Mouse (Mus musculus): ENCODE measurements around the gene 5430419D17Rik.
A peak's percentile ranks its signal among the peaks of the same experiment; 100 is the strongest.

5430419D17Rik gene

DNA sequence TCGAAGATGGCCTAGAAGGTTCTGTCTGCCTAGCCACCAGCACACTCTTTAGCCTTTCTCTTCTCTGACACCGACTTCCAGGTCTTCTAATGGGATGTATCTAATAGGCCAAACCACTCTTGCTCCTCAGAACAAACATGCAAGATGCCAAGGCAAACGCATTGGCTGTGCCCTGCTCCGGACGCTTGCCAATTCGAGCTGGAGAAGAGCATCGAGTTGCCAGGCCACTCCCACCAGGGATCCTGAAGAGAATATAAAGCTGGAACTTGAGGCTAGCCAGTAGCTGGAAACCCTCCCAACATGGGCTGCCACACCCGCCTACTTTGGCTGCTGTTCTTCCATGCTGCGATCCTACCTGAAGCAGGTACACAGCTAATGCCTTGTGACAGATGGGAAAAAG, at the start of gene 5430419D17Rik:
Gene 5430419D17Rik (plus strand): TSS at position 282 of the 400 bp plus-strand sequence.
- no peak for DNase-seq (ENCODE audit: extremely low spot score, low read depth, low spot score)

DNA sequence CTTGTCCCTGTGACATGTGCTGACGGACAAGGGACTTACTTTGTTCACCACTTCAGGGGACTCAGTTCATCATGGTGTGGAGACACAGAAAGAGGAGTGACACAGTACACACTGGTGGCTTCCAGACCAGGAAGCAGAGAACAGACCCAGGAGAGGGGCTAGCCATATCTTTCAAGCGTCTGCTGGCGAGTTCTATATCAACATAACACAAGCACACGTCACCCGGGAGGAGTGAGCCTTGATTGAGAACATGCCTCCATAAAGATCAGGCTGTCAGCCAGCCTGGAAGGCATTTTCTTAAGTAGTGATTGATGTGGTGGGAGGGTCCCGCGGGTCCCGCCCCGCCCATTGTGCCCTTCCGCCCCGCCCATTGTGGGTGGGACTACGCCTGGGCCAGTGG, 44.2 kb upstream of the 5430419D17Rik start:
- DNase-seq (ENCODE audit: extremely low spot score, low read depth, low spot score), result no peak

DNA sequence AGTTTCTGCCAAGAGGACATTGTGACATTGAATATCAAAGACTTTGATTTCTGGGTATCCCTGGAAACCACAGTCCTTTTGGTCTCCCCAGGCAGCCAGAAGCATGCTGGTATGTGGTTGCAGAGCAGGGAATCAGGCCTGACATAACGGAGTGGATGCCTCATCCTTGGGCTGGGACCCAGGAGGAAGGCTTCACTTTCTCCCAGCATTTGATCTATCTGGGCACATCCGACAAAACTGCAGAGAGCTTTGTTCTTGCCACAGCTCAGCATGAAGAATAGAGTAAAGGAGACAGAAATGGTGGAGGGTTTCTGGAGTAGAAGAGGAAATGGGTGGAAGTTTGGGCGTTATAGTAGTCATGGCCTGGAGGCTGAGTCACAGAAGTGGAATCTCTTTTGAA, 41.0 kb upstream of the 5430419D17Rik start:
- no peak for DNase-seq (ENCODE audit: extremely low spot score, low read depth, low spot score)

DNA sequence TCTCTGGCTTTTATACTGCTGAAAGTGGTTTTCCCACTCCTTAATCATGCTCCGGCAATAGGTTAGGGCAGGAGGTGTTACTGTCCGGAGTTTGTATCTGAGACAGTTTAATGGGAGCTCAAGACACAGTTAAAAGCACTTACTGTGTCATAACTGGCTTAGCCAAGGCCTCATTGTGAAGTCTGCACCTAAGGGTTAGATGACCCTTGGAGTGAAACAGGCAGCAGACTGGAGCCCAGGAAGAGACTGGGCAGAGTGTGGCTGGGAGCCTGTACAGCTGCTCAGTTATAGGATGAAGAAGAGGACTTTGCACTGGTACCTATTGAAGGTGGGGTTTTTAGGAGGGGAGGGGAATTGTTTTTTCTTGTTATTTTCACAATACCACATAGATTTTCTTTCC, 28.0 kb upstream of the 5430419D17Rik start, which contains the start of gene 4933402N03Rik:
Gene 4933402N03Rik (minus strand): TSS at position 101 of the 400 bp plus-strand sequence.
- DNase-seq (ENCODE audit: extremely low spot score, low read depth, low spot score), result no peak

DNA sequence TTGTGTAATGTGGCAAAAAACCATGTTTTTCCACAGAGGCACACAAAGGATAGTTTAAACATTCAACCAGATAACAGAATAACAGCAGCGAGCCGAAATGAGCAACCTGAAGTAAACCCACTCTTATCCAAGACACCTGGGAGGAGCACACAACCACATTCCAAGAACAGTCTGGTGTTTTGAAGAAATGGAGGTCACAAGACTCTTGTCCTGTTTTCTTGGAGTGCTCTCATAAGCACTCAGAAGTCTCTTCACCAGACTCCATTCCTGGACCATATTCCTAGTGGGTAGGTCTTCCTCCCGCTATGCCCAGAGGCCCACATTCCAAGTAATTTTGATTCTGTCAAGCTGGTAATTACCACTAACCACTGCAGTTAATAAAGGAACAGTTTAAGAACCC, 24.0 kb upstream of the 5430419D17Rik start:
- no peak for DNase-seq (ENCODE audit: extremely low spot score, low read depth, low spot score)

DNA sequence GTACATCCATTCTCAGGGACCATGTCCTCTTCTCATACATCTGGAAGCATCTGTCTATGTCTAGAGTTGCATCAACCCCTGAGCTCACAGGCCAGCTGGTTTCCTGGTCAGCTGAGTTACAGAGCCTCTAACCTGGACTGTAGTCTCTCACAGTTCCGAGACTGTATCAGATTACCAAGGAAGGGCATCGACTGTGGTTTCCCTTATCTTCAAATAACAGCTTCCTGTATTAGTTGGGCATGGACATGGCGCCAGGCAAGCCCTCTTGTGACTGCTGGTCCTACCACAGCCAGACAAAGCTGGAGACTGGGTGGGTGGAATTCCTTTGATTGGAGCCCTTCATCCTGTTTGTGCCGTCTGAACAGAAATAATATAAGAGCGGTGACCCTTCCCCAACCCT, 21.2 kb upstream of the 5430419D17Rik start:
- DNase-seq (ENCODE audit: extremely low spot score, low read depth, low spot score), result no peak

DNA sequence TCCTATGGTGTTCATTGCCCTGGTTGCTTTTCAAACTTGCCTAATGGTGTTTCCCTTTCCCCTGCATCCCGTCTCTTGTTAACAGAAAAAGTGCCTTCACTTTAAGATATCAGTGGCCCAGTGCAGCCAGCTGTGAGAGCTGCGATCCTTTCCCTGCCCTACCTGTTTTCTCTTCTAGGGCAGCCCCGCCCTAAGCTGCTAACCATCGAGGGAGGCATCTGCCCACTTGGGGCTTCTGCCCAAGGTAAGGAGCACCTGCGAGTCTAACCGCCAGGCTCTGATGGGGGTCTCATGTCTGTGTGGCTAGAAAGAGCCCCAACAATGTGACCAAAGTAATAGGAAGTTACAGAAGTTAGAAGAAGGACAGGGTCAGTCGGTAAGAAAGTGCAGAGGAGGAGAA, 12.0 kb upstream of the 5430419D17Rik start:
- DNase-seq (ENCODE audit: extremely low spot score, low read depth, low spot score), result no peak

DNA sequence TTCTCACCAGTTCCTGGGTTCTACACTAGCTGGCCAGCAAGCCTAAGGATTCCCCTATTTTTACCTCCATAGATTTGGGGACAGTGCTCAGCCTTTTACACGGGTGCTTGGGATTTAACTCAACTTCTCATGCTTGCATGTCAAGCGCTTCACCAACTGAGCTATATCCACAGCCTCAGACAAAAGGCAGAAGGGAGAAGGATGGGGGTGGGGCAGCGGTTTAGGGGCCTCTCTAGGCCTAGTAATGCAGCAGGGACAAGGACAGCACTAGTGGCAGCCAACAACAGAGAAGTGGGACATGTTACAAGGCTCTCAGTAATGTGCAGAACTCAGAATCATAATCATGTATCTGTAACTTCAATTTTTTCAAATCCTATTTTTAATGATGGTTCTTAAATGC, 6.4 kb upstream of the 5430419D17Rik start:
- DNase-seq (ENCODE audit: extremely low spot score, low read depth, low spot score), result no peak

DNA sequence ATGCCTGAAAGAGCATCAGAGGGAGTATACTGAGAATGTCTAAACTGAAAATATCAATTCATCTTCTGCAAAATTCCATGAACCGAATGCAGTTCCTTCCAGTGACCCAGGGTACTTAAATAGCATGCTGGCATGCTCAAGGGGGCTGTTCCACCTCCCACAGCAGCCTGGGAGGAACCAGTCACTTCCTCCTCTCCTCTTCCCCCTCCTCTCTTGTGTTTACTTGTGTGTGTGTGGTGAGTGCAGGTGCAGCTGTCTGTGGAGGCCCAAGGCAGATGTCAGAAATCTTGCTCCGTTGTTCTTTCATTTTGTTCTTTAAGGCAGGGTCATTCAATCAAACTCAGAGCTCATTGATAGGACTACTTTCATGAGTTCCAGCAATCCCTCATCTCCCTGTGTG, 5.1 kb upstream of the 5430419D17Rik start:
- DNase-seq (ENCODE audit: extremely low spot score, low read depth, low spot score), result no peak

DNA sequence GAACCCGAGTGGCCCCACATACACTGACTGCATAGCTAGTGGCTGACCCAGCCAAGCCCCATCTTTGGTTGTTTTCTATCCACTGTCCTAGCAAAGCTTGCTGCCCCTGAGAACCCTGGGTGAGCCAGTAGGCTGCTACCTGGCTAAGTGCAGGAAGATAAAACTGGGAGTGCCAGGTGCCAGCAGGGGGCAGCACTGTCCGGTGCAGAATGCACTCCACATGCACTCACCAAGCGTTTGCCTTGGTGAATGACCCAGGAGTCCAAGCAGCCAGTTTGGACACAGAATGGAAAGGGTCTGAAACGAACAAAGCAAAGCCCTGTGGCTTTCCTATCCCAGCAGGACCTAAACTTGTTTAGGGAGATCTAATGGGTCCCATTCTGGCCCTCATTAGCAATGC, 8.5 kb downstream of the 5430419D17Rik start:
- no peak for DNase-seq (ENCODE audit: extremely low spot score, low read depth, low spot score)

DNA sequence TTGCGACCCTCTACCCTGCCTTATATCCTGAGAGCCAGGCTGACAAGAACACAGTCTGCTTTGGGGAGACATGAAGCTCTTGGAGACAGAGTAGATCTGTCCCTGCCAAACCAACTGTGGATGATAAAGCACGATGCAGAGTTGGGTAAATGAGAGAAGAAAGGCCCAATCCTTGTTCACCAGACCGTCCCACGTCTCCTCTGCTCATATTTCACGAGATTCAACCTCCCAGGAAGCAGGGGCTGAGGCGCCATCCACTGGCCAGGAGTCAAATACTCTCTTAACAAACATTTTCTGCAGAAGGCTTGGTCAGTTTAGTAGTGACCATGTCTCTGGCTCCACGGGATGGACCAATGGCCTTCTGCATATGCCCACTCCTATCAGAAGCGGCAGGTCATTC, 10.1 kb downstream of the 5430419D17Rik start:
- no peak for DNase-seq (ENCODE audit: extremely low spot score, low read depth, low spot score)

DNA sequence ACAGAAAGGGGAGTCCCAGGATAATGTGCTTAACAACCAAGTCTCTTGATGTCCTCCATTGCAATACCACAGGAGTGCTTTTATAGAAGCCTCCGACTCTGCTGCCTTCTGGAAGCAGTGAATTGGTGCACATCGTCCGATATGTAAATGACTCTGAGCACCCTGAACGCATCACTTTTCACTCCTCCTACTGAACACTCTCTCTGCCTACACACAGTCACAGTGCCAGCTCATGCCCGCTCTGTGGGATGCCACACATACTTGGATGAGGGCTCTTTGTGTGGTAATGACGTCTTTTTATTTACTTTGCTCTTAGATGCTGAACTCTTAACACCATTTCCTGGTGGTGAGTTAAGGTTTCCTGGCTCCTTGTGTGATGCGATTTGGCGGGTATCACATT, 12.8 kb downstream of the 5430419D17Rik start:
- DNase-seq (ENCODE audit: extremely low spot score, low read depth, low spot score), result no peak

DNA sequence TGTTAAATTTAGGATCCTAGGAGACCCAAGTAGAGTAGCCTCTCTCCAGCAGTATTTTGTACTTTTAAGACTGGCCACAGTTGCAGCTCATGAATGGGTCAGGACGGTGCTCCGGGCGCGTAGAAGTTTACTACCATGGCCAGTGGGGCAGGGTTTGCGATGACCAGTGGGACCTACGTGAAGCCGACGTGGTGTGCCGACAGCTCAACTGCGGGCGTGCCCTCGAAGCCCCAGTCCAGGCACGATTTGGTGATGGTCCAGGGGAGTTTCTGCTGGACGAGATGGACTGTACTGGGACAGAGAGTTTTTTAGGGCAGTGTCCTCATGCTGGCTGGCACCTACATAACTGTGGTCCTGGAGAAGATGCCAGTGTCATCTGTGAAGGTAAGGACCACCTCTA, 13.8 kb downstream of the 5430419D17Rik start:
- no peak for DNase-seq (ENCODE audit: extremely low spot score, low read depth, low spot score)

DNA sequence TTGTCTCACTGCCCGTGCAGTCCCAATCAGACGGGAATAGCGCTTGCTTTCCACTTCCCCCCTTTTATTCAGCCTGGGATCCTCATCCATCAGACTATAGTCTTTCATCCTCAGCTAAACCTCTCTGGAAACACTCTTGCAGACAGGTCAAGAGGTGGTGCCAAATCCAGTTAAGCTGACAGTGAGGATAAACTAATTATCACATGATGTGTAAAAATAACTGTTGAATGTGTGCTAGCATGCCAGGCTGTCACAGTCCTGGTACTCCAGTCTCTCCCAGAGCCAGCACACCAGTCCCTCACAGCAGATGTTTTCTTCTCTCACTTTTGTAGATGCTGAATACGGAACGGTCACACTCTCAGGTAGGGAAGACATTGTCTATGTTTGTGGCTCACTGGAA, 48.9 kb downstream of the 5430419D17Rik start:
- no peak for DNase-seq (ENCODE audit: extremely low spot score, low read depth, low spot score)

DNA sequence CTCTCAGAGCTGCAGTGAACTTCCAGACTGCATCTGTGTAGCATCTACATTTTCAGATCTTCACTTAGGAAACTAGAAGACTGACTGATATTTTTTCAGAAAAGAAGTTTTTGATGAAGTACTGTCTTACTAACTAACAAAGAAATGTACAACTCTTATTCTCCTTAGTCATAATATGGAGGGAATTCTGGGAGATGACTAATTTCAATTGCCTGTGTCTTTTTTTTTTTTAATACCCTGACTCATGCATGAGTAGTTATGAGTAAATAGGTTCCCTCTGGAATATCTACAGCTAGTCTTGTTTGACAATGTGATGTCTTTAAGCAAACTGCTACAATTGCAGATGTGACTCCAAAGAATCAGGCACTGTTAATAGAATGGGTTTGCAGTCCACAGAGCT, 61.9 kb downstream of the 5430419D17Rik start:
- no peak for DNase-seq (ENCODE audit: extremely low spot score, low read depth, low spot score)

DNA sequence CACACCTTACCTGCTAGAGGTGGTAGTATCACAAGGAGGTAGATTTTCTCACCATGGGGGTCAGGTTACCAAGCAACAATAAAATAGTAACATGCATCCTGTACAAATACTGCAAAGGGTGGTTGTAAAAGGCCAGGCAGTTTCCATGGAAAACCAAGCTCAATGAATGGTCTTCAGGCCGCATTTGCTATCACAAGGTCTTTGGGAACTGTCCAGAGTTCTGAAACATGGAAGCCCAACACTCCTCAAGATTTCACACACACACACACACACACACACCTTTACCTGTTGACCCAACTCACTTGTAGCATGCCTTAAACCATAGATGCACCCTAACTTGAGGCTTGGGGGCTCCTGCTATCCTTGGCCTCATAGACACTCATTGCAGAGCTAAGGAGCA, 70.8 kb downstream of the 5430419D17Rik start:
- peak; percentile 26 for DNase-seq (ENCODE audit: extremely low spot score, low read depth, low spot score)

DNA sequence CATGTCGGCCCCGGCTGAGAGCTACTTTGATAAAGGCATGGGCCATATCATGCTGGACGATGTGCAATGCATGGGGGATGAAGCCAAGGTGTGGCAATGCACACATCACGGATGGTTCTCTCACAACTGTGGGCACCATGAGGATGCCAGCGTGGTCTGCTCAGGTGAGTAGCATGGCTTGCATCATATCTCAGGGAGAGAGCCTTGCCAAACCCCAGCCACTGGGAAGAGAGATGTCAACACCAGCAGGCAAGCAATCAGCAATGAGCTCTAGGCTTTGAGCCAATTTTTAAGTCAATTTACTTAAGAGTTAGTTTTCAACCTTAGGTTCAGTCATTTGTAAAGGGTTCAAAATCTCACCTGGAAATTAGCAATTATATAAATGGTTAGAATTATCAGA, 82.6 kb downstream of the 5430419D17Rik start:
- DNase-seq (ENCODE audit: extremely low spot score, low read depth, low spot score), result no peak

DNA sequence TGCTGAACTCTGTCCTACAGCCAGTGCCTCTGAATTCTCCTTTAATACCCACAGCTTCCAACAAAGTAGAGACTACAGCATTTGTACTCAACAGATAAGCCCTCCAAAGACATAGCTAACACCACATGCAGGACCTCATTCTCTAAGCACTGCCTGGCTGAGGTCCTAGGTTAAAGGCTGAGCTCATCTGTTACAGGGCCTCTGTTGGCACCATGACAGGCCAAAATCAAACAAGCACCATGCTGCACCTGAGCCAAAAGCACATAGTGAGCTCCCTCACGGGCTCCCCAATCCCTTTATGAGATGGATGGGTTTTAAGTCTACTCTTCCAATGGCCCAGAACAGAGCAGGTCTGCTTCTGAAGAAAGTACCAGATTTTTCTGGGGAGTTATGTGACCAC, 83.1 kb downstream of the 5430419D17Rik start:
- DNase-seq (ENCODE audit: extremely low spot score, low read depth, low spot score), result no peak

DNA sequence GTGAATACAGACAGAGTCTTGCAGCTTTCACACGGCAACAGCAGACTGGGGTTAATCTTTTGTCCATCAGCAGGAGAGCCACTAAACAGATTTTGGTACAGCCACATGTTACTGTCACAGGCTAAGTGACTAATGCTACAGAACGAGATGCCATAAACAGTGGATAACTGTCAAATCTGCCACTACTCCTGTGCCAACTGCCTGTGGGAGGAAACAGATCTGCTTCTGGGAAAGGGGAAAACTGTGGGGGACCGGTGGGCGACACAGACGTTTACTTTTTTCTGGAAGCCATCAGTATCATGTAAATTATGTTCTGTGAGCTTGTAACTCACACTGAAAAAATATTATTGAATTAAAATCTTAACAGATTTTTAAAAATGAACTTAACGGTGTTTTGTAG, 86.7 kb downstream of the 5430419D17Rik start:
- no peak for DNase-seq (ENCODE audit: extremely low spot score, low read depth, low spot score)

DNA sequence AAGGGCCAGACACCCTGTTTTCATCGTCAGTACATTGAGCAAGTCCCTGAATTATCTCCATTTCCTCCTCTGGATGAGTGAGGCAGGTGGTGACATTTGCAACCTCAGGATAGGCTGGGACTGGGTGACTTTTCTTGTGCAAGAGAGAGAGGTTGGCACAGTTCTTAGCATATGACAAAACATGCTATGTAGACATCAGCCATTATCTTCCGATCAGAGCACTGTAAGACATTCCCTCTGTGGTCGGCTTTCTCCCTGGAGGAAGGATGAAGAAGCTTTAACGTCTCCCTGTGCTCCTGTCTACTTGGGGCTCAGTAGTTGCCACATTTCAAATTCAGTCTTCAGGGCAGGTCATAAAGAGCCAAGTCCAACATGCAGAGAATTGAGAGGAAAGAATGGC, 90.0 kb downstream of the 5430419D17Rik start:
- no peak for DNase-seq (ENCODE audit: extremely low spot score, low read depth, low spot score)

DNA sequence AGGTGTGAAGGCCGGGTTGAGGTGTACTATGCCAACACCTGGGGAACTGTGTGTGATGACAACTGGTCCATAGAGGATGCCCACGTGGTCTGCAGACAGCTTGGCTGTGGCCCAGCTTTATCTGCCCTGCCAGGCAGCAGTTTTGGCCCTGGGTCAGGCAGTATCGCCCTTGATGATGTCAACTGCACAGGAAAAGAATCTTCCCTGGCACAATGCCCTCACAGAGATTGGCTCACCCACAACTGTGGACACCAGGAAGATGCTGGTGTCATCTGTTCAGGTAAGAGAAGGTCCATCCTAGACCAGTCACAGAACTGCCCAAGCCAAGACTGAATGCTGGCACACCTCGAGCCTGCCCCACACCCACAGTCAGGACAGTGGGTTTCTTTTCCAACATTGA, 91.6 kb downstream of the 5430419D17Rik start:
- DNase-seq (ENCODE audit: extremely low spot score, low read depth, low spot score), result no peak

DNA sequence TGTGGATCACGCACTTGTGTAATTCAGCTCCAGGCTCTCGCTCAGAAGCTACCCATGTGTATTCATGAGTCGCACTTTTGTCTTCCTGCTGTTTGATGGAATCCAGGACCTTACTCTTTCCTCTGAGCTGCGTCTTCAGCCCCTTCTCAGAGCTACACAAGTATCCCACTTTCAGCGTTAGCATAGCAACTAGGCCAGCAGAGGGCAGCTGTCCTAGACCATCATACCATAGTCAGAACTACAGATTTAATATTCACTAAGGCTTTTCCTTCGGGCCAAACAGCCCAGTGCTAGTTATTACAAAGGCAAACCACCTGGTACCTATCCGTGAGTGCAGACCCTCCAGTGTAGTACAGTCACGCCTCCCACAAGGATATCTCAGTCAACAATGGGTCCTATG, 122.9 kb downstream of the 5430419D17Rik start:
- DNase-seq (ENCODE audit: extremely low spot score, low read depth, low spot score), result no peak

DNA sequence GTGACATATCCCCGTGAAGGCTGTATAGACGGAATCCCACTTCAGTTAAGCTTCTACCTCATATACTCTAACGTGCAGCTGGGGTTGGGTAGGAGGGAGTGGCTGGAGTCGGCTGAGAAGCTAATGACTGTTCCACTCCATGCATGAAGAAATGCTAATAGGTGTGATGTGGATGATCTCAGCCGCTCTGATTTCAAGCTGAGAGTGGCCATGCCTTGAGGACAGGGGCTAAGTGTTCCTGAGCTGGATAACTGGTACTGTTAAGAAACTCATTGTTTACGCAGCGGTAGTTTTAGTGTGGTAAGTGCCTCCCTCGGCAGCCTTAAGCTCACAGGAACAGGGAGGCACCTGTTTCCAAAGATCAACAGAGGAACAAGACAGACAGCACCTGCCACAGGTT, 129.1 kb downstream of the 5430419D17Rik start:
- no peak for DNase-seq (ENCODE audit: extremely low spot score, low read depth, low spot score)

DNA sequence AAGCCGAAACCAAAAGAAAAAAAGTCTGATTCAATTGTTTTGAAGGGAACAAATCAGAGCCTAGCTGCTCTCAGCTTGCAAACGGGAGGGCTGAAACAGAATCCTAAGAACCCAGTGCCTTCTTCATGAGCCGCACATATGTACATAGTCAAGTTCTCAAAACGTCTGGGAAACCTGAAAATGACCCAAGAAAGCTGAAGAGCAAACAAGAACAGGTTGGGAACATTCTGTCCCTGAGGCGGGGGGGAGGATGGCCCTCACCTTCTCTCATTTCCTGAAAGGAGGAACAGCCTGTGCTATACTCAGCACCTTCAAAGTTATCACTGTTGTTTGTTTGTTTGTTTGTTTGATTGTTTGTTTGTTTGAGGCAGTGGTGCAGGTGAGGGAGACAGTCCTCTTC, 132.5 kb downstream of the 5430419D17Rik start:
- no peak for DNase-seq (ENCODE audit: extremely low spot score, low read depth, low spot score)
